Mouse (Mus musculus): Measurements from ENCODE around the gene Mta1.

DNA sequence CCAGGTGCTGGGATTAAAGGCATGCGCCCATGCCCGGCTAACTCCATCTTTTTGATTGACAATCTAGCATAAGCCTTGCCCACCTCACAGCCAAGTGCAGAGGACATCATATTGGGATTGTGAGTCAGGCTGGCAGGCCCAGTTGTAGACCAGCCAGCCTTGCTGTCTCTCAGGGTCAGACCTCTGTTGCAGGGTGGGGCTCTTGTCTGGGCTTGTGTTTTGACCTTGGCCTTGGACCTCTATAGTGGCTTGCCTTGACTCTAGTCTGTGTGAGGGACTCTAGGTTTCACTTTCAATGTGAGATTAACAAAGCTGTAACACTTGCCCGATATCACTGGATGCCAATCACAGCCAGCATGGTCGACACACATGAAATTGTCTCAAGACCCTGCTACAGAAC, 16.1 kb downstream of the Mta1 start:
- TF ChIP-seq CTCF (IDR thresholded peaks at IDR 0.05; ENCODE audit: control insufficient read depth, insufficient read depth, low read length) (no peak), POLR2A (IDR thresholded peaks at IDR 0.05; ENCODE audit: borderline replicate concordance, control insufficient read depth, low read depth, low read length) (no peak)

All from bone marrow, adult 2 months (tissue).